Mouse (Mus musculus): ENCODE data around the gene Tmed10. TPM values are rescaled to one million over a fixed set of nuclear protein-coding genes. Genes with fewer than 3 reads are reported as not detected.

Gene Tmed10
- total RNA-seq, 2 experiments from 2014 or later = 128 to 300 TPM

DNA sequence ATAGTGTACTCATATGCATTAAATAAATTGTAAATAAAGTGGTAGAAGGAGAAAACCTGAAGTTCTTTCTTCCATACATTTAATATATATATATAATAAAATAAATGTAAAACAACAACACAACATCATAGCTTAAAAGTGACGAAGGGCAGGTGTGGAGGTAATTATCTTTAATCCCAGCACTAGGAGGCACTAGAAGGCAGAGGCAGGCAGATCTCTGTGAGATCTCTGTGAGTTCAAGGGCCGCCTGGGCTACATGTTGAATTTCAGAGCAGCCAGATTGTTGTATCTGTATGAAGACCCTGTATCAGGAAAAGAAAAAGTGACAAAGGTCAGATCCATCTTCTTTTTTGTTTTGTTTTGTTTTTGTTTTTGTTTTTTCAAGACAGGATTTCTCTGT, 3.6 kb upstream of the Tmed10 start:
- no peak for ATAC-seq (ENCODE audit: poor library complexity, severe bottlenecking)

DNA sequence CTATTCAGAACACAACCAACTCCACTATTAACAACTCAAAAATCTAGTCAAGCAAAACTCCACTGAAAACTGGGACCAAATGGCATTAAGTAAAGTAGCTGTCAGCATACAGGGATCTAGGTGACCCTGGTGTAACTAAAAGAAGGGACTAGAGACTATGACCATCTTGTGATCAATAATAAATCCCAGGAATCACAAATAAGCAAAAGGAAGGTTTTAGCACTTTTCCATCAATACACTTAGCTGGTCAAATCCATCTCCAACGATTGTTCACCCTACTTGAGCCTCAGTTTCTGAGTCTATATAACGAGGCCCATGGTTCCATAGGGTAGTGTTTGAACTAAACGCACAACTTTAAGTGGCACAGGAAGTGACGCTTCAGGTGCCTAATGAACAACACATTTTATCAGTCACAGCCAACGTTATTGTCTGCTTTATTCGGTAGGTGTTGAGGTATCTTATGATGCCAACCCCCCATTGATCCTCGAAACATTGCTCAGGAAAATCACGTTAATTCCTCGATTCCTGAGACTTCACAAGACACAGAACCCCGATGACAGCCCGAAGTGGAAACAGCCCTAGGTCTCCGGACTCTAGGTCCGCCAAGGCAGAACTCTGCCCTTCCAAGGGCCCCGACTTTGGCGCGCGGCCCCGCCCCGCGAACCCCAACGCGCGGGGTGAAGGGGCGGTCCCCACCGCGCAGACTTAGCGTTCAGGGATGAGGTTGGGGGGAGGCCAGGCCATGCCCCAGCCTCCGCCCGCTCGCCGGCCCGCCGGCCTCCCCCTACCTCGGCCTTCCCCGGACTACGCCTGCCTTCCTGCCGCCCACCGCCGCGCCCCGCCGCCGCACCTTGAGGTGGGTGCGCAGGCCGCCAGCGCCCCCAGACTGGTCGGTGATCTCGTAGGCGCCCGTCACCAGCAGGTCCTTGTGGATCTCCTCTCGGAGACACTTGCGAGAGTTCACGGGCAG, 771 bp downstream of the Tmed10 start:
- peak; percentile 76 for ATAC-seq (ENCODE audit: poor library complexity, severe bottlenecking)

DNA sequence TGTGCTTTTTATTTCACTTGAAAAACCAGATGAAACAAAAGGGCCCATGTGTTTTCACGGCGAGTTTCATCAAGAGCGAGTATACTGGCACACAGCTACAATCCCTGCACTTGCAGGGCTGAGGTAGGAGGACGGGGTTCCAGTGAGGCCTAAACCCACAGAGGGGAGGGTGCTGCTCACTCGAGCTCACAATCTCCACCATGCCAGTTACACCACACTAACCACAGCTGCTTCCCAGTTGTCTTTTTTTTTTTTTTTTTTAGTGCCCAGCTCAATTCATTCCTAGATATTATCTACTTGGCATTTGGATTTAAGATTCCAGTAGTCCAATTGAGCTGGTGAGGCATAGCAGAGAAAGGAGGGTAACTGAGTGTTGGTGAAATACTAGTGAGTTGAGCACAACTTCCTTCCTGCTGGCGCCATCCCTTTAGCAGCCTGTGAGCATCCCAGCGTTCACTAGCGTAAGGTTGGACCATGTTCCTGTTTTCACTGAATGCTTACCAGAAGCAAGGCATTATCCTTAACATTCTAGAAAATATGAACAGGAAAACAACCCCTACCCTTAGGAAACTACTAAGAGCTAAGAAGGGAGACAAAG, 2.5 kb downstream of the Tmed10 start:
- peak; percentile 64 for ATAC-seq (ENCODE audit: poor library complexity, severe bottlenecking)

GRCm38 (mm10) chr12:85368441-85369063, 6.1 kb downstream of the Tmed10 start:
- ATAC-seq (ENCODE audit: poor library complexity, severe bottlenecking) = no peak

DNA sequence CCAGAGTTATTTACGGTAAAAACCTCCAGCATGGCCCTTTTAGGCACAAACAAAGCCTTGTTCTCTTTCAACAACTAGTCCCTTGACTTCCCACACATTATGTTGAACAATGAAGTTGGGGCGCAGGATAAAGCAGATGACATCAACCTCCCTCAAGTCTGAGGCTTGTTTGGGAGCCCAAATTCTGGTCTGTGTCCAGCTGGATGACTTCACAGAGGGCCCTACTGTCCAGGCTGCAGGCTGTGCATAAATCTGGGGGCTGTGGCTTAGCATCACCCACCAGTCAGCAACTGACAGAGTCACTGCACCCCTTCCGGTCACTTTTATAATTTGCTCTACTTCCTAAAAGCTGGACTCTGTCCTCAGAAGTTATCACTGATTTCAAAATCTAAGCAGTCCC, 8.4 kb downstream of the Tmed10 start:
- ATAC-seq (ENCODE audit: poor library complexity, severe bottlenecking) = no peak

GRCm38 (mm10) chr12:85362510-85362909, 12.1 kb downstream of the Tmed10 start:
- peak; percentile 51; the same call in 1 of the 2 replicates for ATAC-seq (ENCODE audit: poor library complexity, severe bottlenecking)

DNA sequence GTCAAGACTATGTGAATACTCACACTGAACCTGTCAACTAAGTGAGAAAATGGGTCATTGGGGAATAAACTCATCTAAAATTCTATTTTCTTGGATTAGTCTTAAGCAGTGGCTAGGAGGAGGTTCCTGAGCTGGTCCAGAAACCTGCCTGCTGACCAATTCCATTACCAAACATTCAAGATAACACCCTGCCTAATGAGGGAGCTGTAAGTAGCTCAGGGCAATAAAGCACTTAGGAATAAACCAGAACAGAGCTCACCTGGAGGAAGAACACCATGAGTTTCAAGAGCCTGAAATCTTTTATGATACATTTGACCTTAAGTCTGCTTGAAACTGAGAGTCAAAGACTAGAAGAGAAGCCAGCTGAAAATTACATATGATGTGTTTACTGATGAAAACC, 13.1 kb downstream of the Tmed10 start:
- no peak for ATAC-seq (ENCODE audit: poor library complexity, severe bottlenecking)

DNA sequence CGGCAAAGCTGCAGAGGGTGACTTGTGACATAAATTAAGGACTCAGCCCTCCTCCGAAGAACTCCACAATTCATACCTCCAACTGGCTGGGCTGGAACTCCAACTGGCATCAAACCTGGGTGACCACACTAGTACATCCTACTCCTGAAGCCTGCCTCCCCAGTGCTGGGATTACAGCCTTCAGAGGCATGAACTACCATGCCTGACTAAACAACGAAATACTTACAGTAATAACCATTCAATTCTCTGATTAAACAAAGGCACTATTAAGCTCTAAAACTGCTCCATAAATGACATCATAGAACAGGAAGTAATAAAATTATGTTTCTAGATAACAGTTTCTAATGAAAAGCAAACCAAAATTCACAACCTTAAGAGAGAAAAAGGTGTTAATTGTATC, 13.5 kb downstream of the Tmed10 start:
- ATAC-seq (ENCODE audit: poor library complexity, severe bottlenecking) = no peak

GRCm38 (mm10) chr12:85354061-85354460, 20.6 kb downstream of the Tmed10 start:
- ATAC-seq (ENCODE audit: poor library complexity, severe bottlenecking) = no peak

DNA sequence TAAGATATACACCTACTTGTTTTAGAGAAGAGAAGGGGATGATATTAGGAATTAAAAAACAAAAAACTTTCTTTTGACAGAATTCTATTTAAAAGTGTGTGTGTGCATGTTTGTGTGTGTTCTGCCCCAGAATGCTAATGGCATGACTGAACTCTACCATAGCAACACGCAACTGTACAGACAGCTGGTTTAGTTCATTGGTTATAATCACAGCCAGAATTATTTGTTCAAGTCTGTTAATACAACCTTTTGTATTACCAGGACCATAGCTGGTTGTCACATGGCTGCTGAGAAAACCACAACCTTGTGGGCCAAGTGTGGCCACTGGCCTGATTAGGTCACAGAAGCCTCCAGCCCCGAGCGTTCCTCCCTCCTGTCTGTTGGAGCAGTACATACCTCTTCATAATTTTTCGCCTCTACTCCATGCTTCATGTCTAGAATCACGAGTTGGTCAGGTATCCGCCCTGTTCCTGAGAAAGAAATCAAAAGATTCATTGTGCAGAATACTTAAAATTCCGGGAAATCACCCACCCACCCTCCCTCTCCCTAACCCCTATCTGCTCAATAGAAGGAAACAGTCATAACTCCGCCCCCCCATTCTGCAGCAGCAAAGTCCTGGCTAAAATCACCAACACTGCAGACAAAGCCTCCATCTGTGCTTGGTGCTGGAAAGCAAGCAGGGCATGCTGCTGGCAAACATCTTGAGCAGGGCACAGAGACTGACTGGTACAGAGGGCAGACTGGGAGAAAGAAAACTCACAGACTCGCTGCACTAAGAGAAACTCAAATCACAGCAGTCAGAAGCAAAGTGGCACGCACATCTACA, 24.0 kb downstream of the Tmed10 start:
- ATAC-seq (ENCODE audit: poor library complexity, severe bottlenecking) = no peak

- peak; percentile 88 for ATAC-seq (ENCODE audit: poor library complexity, severe bottlenecking)
Measured at GRCm38 (mm10) chr12:85348338-85348737, 26.3 kb downstream of the Tmed10 start.

- ATAC-seq (ENCODE audit: poor library complexity, severe bottlenecking) = no peak
Measured at GRCm38 (mm10) chr12:85347196-85347595, 27.5 kb downstream of the Tmed10 start.

- peak; percentile 67 for ATAC-seq (ENCODE audit: poor library complexity, severe bottlenecking)
Measured at GRCm38 (mm10) chr12:85346374-85346773, 28.3 kb downstream of the Tmed10 start.

- ATAC-seq (ENCODE audit: poor library complexity, severe bottlenecking) = no peak
Measured at GRCm38 (mm10) chr12:85345559-85345958, 29.1 kb downstream of the Tmed10 start.

- ATAC-seq (ENCODE audit: poor library complexity, severe bottlenecking) = no peak
Measured at GRCm38 (mm10) chr12:85344252-85344651, 30.4 kb downstream of the Tmed10 start.

DNA sequence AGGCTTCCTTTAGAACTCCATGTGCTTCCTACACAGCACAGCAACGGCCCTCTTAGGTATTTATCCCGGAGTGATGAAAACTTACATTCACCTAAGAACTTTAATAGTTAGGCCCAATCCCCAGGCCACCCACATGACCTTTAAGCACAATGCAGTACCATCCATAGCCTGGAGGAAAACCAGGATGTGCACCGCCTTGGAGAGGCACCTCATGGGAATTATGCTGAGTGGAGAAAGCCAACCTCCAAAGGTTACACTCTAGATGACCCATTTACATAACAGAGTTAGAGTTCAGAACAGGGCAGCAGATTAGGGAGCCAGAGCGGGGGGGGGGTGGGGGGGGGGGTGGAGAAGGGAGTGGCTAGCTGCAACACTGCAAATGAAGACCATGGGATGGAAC, 32.3 kb downstream of the Tmed10 start:
- ATAC-seq (ENCODE audit: poor library complexity, severe bottlenecking) = no peak

GRCm38 (mm10) chr12:85341131-85341530, 33.5 kb downstream of the Tmed10 start:
- ATAC-seq (ENCODE audit: poor library complexity, severe bottlenecking) = peak; percentile 27; the same call in 1 of the 2 replicates

GRCm38 (mm10) chr12:85339947-85340346, 34.7 kb downstream of the Tmed10 start:
- peak; percentile 86 for ATAC-seq (ENCODE audit: poor library complexity, severe bottlenecking)

DNA sequence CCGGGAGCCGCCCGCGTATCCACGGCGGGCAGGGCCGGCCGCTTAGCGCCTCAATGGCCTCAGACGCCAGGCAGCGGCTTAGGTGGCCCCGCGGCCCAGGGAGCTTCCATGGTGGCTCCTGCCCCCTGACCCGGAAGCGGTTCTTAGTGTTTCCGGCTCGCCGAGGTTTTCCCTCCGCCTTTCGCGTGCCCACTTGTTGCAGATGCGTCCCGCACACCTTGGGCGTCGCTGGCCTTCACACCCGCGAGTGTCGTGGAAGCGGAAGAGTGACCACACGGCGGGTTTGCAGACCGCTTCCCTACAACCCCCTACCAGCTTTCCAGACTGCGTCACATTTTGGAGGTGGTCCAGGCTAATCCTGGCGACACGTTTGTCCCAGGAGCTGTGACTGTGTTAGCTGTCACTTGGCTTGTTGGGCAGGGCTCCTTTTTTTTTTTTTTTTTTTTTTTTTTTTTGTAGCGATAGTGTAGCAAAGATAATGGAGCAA, 35.4 kb downstream of the Tmed10 start, which contains the start of gene Nek9:
Gene Nek9 (minus strand): TSS at position 120 of the 487 bp plus-strand sequence.
- ATAC-seq (ENCODE audit: poor library complexity, severe bottlenecking) = peak; percentile 91

DNA sequence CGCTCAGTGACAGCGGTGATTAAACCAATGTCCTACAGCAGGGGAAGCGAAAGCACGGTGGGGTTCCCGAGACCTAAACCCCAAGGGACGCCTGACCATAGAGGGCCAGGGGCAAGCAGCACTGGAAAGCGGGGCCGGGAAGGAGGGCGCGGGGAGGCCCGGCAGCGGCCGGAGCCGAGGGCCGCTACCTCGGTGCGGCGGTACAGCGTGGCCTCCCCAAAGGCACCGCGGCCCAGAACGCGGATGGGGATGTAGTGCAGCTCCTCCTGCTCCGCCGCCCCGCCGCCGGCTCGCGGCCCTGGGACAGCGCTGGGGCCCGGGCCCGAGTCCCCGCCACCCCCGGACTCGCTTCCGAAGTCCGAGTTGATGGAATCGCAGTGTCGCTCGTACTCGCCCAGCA, 35.8 kb downstream of the Tmed10 start:
- peak; percentile 6; the same call in 1 of the 2 replicates for ATAC-seq (ENCODE audit: poor library complexity, severe bottlenecking)
